Mouse (Mus musculus) kidney, embryonic 14.5 days (tissue): ENCODE data around the gene Hivep1. TPM values are rescaled to one million over a fixed set of nuclear protein-coding genes. Genes with fewer than 3 reads are reported as not detected.
A peak's percentile ranks its signal among the peaks of the same experiment; 100 is the strongest.

Experiments
- ATAC-seq: fragments of 200-750 bp; cut with Nextera tagmentation; 2 replicates; pipeline ENCODE4 v1.8.0; 2017; ENCODE audit warnings: moderate number of reproducible peaks, mild to moderate bottlenecking, moderate TSS enrichment, moderate library complexity; ENCODE audit not compliant: low FRiP score, low TSS enrichment
- H3K27ac ChIP-seq: fragments of 300-500 bp; sonication (generic); 2 replicates; pipeline ENCODE4 v1.5.1; 2014; ENCODE audit warnings: low read depth, mild to moderate bottlenecking, low read length, moderate library complexity, mixed read lengths
- H3K27me3 ChIP-seq: fragments of 300-500 bp; sonication (generic); 2 replicates; pipeline ENCODE4 v1.6.1; 2014; ENCODE audit warnings: mild to moderate bottlenecking, low read length; ENCODE audit not compliant: control insufficient read depth, insufficient read depth
- H3K36me3 ChIP-seq: fragments of 300-500 bp; sonication (generic); 2 replicates; pipeline ENCODE4 v1.6.1; 2014; ENCODE audit warnings: low read length, mixed read lengths; ENCODE audit not compliant: control insufficient read depth, insufficient read depth
- H3K4me1 ChIP-seq: fragments of 300-500 bp; sonication (generic); 2 replicates; pipeline ENCODE4 v1.6.1; 2014; ENCODE audit warnings: low read length, mixed read lengths; ENCODE audit not compliant: control insufficient read depth, insufficient read depth
- H3K4me2 ChIP-seq: fragments of 300-500 bp; sonication (generic); replicated peaks from 2 replicates; pipeline ENCODE4 v1.6.1; 2014; ENCODE audit warnings: low read depth, mild to moderate bottlenecking, low read length
- H3K4me3 ChIP-seq: fragments of 300-500 bp; sonication (generic); 2 replicates; pipeline ENCODE4 v1.5.1; 2014; ENCODE audit warnings: mild to moderate bottlenecking, low read length
- H3K9ac ChIP-seq: fragments of 300-500 bp; sonication (generic); 2 replicates; pipeline ENCODE4 v1.6.1; 2014; ENCODE audit warnings: low read depth, mild to moderate bottlenecking, low read length, moderate library complexity
- H3K9me3 ChIP-seq: fragments of 300-500 bp; sonication (generic); 2 replicates; pipeline ENCODE4 v1.6.1; 2016; ENCODE audit warnings: low read length; ENCODE audit not compliant: control insufficient read depth
- WGBS: fragments of 180-500 bp; shearing (Covaris S2); extraction: QIAGEN DNeasy Blood & Tissue Kit; methylation state at CpG from one replicate; pipeline ENCODE4 v1.1.7; 2014; 5-methylcytosine and 5-hydroxymethylcytosine counted together
- polyA plus RNA-seq: library from polyadenylated mRNA; unstranded; fragments of >200 nt; fragmentation: Nextera tagmentation; extraction: Ambion mirVana; gene quantifications from 2 replicates; pipeline ENCODE4 v1.2.1, GENCODE M21; 2014

Hivep1 gene
- polyA plus RNA-seq, 1 experiment from 2014 or later, result 16.1 TPM

DNA sequence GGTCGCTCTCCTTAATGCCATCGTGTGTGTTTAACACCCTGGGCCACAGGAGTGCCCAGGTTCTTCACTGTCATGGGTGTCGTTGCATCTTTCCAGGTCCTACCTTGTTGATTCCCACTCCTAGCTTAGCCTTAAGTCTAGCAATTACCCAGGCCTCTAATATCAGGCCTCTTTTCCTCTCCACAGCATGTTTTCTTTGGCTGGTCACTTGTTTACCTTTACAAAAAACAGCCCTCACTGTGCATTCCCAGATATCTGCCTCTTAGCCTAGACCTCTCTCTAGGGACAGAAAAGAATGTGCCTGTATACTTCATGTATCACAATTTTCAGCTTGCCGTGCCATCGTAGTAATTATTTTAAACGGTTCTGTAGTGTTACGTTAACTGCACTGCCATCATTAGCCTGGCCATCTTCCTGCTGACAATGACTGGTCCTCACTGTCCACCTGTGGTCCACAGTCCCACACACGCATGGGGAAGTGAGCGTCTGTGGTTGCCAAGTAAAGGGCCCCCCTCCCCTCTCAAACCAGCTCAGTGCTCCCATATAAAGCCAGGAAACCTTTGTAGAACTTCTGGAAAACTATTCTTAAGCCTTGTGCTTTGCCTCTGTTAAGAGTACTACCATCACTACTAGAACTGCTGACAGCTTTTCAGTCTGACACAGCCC is 98.8 kb downstream of the Hivep1 start:
- H3K4me2 ChIP-seq, result no peak overlapping the region
- H3K27me3 ChIP-seq, result no peaks in the 10 kb centered on the region
- H3K9me3 ChIP-seq, result no peaks in the 10 kb centered on the region
- peak overlapping the region; percentile 76 for H3K27ac ChIP-seq
- WGBS, result 63% methylated on average over 9 of the region's 9 CpGs
- H3K4me1 ChIP-seq, result peaks cover 13% of the 10 kb centered on the region
- peak; percentile 61; the same call in 1 of the 2 replicates for ATAC-seq
- no peak overlapping the region for H3K4me3 ChIP-seq
- H3K9ac ChIP-seq, result no peak overlapping the region
- H3K36me3 ChIP-seq, result peaks cover 13% of the 10 kb centered on the region; the same call in 1 of the 2 replicates

DNA sequence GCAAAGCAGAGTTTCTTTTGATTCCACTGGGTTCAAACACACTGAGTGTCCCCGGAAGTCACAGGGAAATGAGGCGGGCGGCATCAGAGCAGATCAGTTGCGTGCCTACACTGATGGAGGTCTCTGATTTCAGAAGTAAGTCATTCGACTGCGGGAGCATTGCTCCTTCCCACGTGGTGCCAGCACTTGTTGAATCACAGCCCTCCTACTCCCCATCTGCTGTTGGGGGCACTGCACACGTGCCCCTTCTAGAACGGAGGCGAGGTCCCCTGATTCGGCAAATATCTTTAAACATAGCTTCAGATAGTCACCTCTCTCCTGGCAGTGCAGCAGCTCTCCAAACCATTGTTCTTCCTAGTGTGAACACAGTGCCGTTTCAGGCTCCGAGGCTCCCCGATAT is 106.4 kb downstream of the Hivep1 start:
- H3K27ac ChIP-seq, result no peak overlapping the region
- no peak overlapping the region for H3K9ac ChIP-seq
- WGBS, result 89% methylated on average over 14 of the region's 14 CpGs
- H3K9me3 ChIP-seq, result no peaks in the 10 kb centered on the region
- peaks cover 49% of the 10 kb centered on the region for H3K36me3 ChIP-seq
- H3K27me3 ChIP-seq, result no peaks in the 10 kb centered on the region
- no peak for ATAC-seq
- H3K4me1 ChIP-seq, result no peaks in the 10 kb centered on the region
- no peak overlapping the region for H3K4me2 ChIP-seq
- H3K4me3 ChIP-seq, result no peak overlapping the region

DNA sequence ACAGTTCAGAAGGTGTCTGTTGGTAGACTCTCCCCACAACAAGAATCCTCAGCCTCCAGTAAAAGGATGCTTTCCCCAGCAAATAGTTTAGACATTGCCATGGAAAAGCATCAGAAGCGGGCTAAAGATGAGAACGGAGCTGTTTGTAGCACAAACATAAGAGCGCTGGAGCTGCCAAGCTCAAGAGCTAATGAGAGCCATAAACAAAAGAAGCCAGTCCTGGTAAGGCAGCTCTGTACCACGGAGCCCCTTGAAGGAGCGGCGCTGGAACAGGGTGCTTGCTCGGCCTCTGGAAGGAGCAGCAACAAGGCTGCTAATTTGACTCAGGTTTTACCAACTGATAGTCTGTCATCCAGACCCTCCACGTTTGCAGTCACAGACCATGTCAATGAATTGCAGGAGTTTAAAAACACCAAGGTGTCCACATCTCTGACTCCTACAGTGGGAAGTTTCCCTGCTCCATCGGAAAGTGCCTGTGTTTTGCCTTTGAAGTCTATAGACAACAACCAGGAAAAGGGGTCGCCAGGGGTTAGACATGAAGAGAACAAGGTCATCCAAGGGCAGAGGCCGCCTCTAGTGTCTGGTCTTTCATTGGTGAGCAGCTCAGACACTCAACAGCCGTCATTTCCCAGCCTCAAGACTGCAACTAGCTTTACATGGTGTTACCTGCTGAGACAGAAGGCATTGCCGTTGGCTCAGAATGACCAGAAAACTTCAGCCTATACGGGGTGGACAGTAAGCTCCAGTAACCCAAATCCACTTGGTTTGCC is 107.8 kb downstream of the Hivep1 start:
- ATAC-seq, result no peak
- Histone ChIP-seq H3K36me3 (peaks cover 46% of the 10 kb centered on the region), H3K4me2 (no peak overlapping the region), H3K9me3 (no peaks in the 10 kb centered on the region), H3K9ac (no peak overlapping the region), H3K4me1 (no peaks in the 10 kb centered on the region), H3K27me3 (no peaks in the 10 kb centered on the region), H3K4me3 (no peak overlapping the region), H3K27ac (no peak overlapping the region)
- 66% methylated on average over 14 of the region's 14 CpGs for WGBS

DNA sequence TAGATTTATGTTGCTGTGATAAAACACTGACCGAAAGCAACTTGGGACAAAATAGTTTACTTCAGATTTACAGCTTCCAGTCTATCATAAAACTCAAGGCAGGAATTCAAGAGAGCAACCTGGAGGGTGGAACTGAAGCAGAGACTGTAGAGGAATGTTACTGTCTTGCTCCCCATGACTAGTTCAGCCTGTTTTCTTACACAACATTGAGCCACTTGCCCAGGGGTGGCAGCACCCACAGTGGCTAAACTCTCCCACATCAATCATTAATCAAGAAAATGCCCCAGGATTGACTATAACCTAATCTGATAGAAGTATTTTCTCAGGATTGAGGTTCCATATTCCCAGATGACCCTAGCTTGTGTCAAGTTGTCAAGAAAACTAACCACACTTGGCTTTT is 119.0 kb downstream of the Hivep1 start:
- no peak for ATAC-seq
- no peaks in the 10 kb centered on the region for H3K9me3 ChIP-seq
- H3K9ac ChIP-seq, result no peak overlapping the region
- WGBS, result 32% methylated on average over 1 of the region's 1 CpGs
- H3K4me3 ChIP-seq, result no peak overlapping the region
- peaks cover 23% of the 10 kb centered on the region for H3K36me3 ChIP-seq
- H3K4me1 ChIP-seq, result no peaks in the 10 kb centered on the region
- H3K4me2 ChIP-seq, result no peak overlapping the region
- no peak overlapping the region for H3K27ac ChIP-seq
- no peaks in the 10 kb centered on the region for H3K27me3 ChIP-seq

DNA sequence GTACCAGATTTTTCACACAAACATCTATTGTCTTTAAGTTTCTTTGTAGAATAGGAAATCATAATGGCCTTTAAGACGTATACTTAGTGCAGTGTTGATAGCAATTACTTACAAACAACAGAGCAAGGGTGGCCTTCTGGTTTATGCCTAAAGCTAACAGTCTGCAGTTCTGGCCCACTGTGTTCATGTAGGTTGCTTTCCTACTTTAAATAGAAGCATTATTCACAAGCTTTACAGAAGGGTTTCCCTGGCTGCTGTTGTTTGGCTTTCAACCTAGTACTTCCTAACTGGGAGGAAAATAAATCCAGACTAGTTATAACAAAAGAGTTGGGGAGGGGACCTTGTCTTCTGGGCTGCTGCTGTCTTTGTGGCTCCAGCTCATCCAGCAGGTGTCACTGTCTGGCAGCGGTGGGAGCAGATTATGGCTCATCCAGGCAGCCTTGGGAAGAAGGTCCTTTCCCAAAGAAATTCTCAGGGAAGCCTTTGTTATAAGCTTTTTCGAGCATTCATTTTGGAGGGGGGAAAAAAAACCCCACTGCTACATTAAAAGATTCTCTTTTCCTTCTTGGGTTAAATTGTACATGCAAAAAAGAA is 123.1 kb downstream of the Hivep1 start:
- H3K4me2 ChIP-seq, result no peak overlapping the region
- whole genome bisulfite sequencing, result 50% methylated on average over 3 of the region's 3 CpGs
- H3K9ac ChIP-seq, result no peak overlapping the region
- no peak overlapping the region for H3K27ac ChIP-seq
- H3K4me3 ChIP-seq, result no peak overlapping the region
- no peaks in the 10 kb centered on the region for H3K9me3 ChIP-seq
- H3K36me3 ChIP-seq, result peaks cover 11% of the 10 kb centered on the region; the same call in 1 of the 2 replicates
- no peaks in the 10 kb centered on the region for H3K27me3 ChIP-seq
- H3K4me1 ChIP-seq, result no peaks in the 10 kb centered on the region
- ATAC-seq, result no peak

DNA sequence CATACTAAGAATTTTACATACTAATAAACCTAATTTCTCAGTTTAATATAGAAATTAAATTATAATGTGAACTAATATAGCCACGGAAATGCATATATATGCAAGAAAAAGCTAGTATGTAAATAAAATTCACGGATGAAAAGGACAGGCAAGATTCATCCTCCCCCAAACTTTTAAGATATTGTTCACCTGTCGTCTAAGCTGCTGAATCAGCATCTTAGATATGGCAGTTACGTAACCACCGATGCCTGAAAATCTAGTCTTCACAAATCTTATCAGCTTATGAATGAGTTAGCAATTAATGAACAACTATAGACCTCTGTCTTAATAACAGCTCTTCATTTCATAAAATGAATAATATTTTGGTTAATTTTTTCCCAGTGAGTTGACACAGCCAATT is 130.8 kb downstream of the Hivep1 start:
- no peak overlapping the region for H3K9ac ChIP-seq
- H3K27me3 ChIP-seq, result no peaks in the 10 kb centered on the region
- H3K27ac ChIP-seq, result no peak overlapping the region
- H3K4me1 ChIP-seq, result no peaks in the 10 kb centered on the region
- ATAC-seq, result no peak
- 84% methylated on average over 5 of the region's 5 CpGs for WGBS
- no peak overlapping the region for H3K4me3 ChIP-seq
- no peaks in the 10 kb centered on the region for H3K9me3 ChIP-seq
- no peak overlapping the region for H3K4me2 ChIP-seq
- peaks cover 25% of the 10 kb centered on the region for H3K36me3 ChIP-seq

DNA sequence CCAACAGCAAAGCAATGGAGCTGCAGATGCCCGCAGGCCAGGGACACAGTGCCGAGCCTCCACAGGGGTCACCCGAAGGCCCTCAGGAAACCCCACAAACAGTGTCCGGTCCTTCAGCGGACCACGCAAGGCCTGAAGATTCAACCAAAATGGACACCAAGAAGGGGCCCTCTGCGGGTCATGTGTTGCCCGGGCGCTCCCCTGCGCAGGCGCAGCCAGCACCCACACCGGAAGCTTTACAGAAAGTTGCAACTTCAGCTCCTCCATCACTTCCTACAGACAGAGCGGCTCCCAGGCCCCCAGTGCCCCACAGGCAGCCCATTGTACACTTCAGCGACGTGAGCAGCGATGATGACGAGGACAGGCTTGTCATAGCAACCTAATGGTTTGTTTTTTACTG is 132.3 kb downstream of the Hivep1 start:
- no peak overlapping the region for H3K27ac ChIP-seq
- ATAC-seq, result peak; percentile 20; the same call in 1 of the 2 replicates
- H3K4me3 ChIP-seq, result no peak overlapping the region
- H3K9ac ChIP-seq, result no peak overlapping the region
- peaks cover 25% of the 10 kb centered on the region for H3K36me3 ChIP-seq
- H3K9me3 ChIP-seq, result no peaks in the 10 kb centered on the region
- H3K4me2 ChIP-seq, result no peak overlapping the region
- no peaks in the 10 kb centered on the region for H3K4me1 ChIP-seq
- WGBS, result 96% methylated on average over 17 of the region's 17 CpGs
- no peaks in the 10 kb centered on the region for H3K27me3 ChIP-seq

DNA sequence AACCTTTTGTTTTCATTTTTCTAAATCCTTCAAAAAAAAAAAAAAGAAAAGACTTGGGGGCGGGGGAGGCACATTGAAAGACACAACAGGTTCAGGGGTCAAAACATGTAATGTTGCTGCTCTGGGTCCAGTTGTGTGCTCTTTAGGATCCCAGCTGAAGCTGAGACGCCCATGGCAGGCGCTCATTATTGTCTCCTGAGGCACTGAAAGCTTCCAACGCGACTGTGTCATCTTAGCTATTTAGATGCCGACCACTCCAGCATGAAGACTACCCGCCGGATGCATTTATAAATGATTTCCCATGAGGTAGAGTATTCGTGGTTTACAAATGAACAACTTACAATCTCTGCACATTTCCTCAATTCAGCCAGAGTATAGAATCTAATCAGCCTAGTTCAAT is 141.2 kb downstream of the Hivep1 start:
- WGBS, result 47% methylated on average over 9 of the region's 9 CpGs

DNA sequence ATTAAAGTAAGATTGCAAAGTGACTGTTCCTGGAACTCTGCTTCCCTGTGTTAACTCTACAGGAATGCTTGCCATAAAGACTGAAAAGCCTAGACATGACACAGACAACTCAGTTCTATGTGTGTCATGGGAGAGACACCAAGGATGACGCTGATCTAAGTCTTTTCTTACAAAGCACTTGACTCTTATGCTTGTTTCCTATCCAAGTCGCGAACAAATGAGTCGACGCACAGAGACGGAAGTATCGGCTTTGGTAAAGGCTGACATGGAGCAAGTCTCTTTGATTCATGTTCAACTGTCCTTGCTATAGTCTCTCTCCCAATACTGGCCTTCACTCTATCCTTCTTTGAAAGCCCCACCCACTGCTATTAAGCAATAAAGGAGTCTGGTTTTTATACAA is 143.8 kb downstream of the Hivep1 start:
- Histone ChIP-seq H3K4me1 (0 out of 2 replicates have a peak, but pooled peaks cover 3% of the 10 kb centered on the region), H3K4me2 (no peak overlapping the region), H3K36me3 (no peaks in the 10 kb centered on the region), H3K9me3 (0 out of 2 replicates have a peak, but pooled peaks cover 3% of the 10 kb centered on the region), H3K4me3 (no peak overlapping the region), H3K27ac (no peak overlapping the region), H3K27me3 (no peaks in the 10 kb centered on the region), H3K9ac (no peak overlapping the region)
- 89% methylated on average over 7 of the region's 7 CpGs for WGBS
- ATAC-seq, result no peak

More for the DNA sequence above, 141.2 kb downstream of the Hivep1 start:
- Histone ChIP-seq H3K27me3 (no peaks in the 10 kb centered on the region), H3K4me3 (no peak overlapping the region), H3K9me3 (no peaks in the 10 kb centered on the region), H3K27ac (no peak overlapping the region), H3K9ac (no peak overlapping the region), H3K36me3 (no peaks in the 10 kb centered on the region), H3K4me1 (0 out of 2 replicates have a peak, but pooled peaks cover 3% of the 10 kb centered on the region), H3K4me2 (no peak overlapping the region)
- ATAC-seq, result no peak
